Mouse (Mus musculus) bone marrow, adult 2 months (tissue): ENCODE measurements around the gene Il18.

Experiments used
- CTCF ChIP-seq: fragments of 200-500 bp; IDR thresholded peaks from 2 replicates; pipeline ENCODE4 v1.5.1; 2011; ENCODE audit warnings: low read length, control low read depth; ENCODE audit not compliant: control insufficient read depth, insufficient read depth
- POLR2A ChIP-seq: fragments of 200-500 bp; IDR thresholded peaks from 2 replicates; pipeline ENCODE4 v1.6.1; 2011; ENCODE audit warnings: low read depth, mild to moderate bottlenecking, control low read depth, low read length, borderline replicate concordance; ENCODE audit not compliant: control insufficient read depth

- TF ChIP-seq POLR2A (no peak), CTCF (no peak)
Observed at GRCm38 (mm10) chr9:50548936-50549335, 5.7 kb upstream of the Il18 start.
